Mouse (Mus musculus) CH12.LX (cell line): Measurements from ENCODE around the gene Inpp5b. TPM values are rescaled to one million over a fixed set of nuclear protein-coding genes. Genes with fewer than 3 reads are reported as not detected.

Experiments
- DNase-seq: peaks from one replicate; pipeline ENCODE4 v3.0.0-alpha.2; 2013; ENCODE audit errors: extremely low read depth
- H3K27ac ChIP-seq: 2 replicates; pipeline ENCODE4 v1.5.1; 2012; ENCODE audit warnings: low read depth, mild to moderate bottlenecking, control low read depth, moderate library complexity; ENCODE audit not compliant: insufficient read depth
- H3K27me3 ChIP-seq: replicated peaks from 2 replicates; pipeline ENCODE3; 2012; ENCODE audit warnings: inconsistent platforms
- H3K36me3 ChIP-seq, 2 experiments: replicated peaks in 1 of 2; 2 replicates each; pipeline versions ENCODE3 to v1.6.1; 2012; ENCODE audit warnings: inconsistent platforms in 1 of 2, low read length in 1 of 2, mild to moderate bottlenecking in 1 of 2, mixed read lengths in 1 of 2, moderate library complexity in 1 of 2; ENCODE audit not compliant: control insufficient read depth in 1 of 2, insufficient read depth in 1 of 2
- H3K4me1 ChIP-seq, 2 experiments: 2 replicates each; pipeline ENCODE4 v1.6.1; 2012; ENCODE audit warnings: inconsistent platforms in 1 of 2, moderate library complexity in 1 of 2; ENCODE audit not compliant: insufficient read depth in 2 of 2, control insufficient read depth in 1 of 2
- H3K4me2 ChIP-seq: 2 replicates; pipeline ENCODE4 v1.6.1; 2012; ENCODE audit warnings: low read depth, mild to moderate bottlenecking, control low read depth; ENCODE audit not compliant: poor library complexity, insufficient read depth, severe bottlenecking
- H3K4me3 ChIP-seq, 3 experiments: fragments of 150-350 bp in 1 of 3; sonication (generic) in 1 of 3; replicated peaks in 1 of 3; 2 replicates each; pipeline versions ENCODE3 to v1.5.1; 2011 to 2012; ENCODE audit warnings: low read depth in 2 of 3, low read length in 2 of 3, mild to moderate bottlenecking in 2 of 3, moderate library complexity in 2 of 3, control low read depth in 1 of 3, improper control_type of control experiment in 1 of 3, inconsistent platforms in 1 of 3, mixed read lengths in 1 of 3; ENCODE audit not compliant: poor library complexity in 1 of 3
- H3K79me2 ChIP-seq: replicated peaks from 2 replicates; pipeline ENCODE4 v1.6.1; 2012; ENCODE audit warnings: mild to moderate bottlenecking, moderate library complexity; ENCODE audit not compliant: control insufficient read depth, poor library complexity, insufficient read depth, severe bottlenecking; ENCODE audit errors: extremely low read depth
- H3K9ac ChIP-seq: 2 replicates; pipeline ENCODE4 v1.6.1; 2012; ENCODE audit warnings: low read depth, mild to moderate bottlenecking, control low read depth, moderate library complexity; ENCODE audit not compliant: insufficient read depth
- H3K9me3 ChIP-seq: replicated peaks from 2 replicates; pipeline ENCODE3; 2012; ENCODE audit warnings: low read length, inconsistent platforms, mixed read lengths
- BHLHE40 ChIP-seq: IDR thresholded peaks from 2 replicates; pipeline ENCODE4 v1.6.1; 2011; ENCODE audit warnings: mild to moderate bottlenecking, low read depth, low read length, improper control_type of control experiment
- CTCF ChIP-seq, 2 experiments: IDR thresholded peaks in 1 of 2; conservative IDR thresholded peaks in 1 of 2; 2 replicates each; pipeline ENCODE4 v1.5.1; 2011 to 2012; ENCODE audit warnings: low read depth in 2 of 2, low read length in 2 of 2, improper control_type of control experiment in 1 of 2, inconsistent platforms in 1 of 2, mild to moderate bottlenecking in 1 of 2, moderate library complexity in 1 of 2
- ELF1 ChIP-seq: IDR thresholded peaks from 2 replicates; pipeline ENCODE4 v1.6.1; 2014; ENCODE audit warnings: low read depth, mild to moderate bottlenecking, inconsistent platforms, low read length, improper control_type of control experiment
- EP300 ChIP-seq: IDR thresholded peaks from 2 replicates; pipeline ENCODE4 v1.6.1; 2011; ENCODE audit warnings: low read length, improper control_type of control experiment
- ETS1 ChIP-seq: conservative IDR thresholded peaks from 2 replicates; pipeline ENCODE4 v1.6.1; 2012; ENCODE audit warnings: low read depth, mild to moderate bottlenecking, inconsistent platforms, low read length, improper control_type of control experiment, moderate library complexity
- GABPA ChIP-seq: IDR thresholded peaks from 2 replicates; pipeline ENCODE4 v1.6.1; 2012; ENCODE audit warnings: low read depth, low read length, improper control_type of control experiment, inconsistent platforms; ENCODE audit not compliant: insufficient replicate concordance
- KAT2A ChIP-seq: IDR thresholded peaks from 2 replicates; pipeline ENCODE4 v1.6.1; 2012; ENCODE audit warnings: low read length, improper control_type of control experiment, inconsistent platforms; ENCODE audit not compliant: insufficient replicate concordance
- MAFK ChIP-seq: IDR thresholded peaks from 2 replicates; pipeline ENCODE4 v1.6.1; 2011; ENCODE audit warnings: low read length, improper control_type of control experiment; ENCODE audit not compliant: insufficient replicate concordance
- MAZ ChIP-seq: IDR thresholded peaks from 2 replicates; pipeline ENCODE4 v1.6.1; 2012; ENCODE audit warnings: low read depth, mild to moderate bottlenecking, inconsistent platforms, low read length, improper control_type of control experiment, moderate library complexity
- MXI1 ChIP-seq: IDR thresholded peaks from 2 replicates; pipeline ENCODE4 v1.6.1; 2011; ENCODE audit warnings: mild to moderate bottlenecking, low read depth, low read length, improper control_type of control experiment
- MYC ChIP-seq: IDR thresholded peaks from 2 replicates; pipeline ENCODE4 v1.6.1; 2011; ENCODE audit warnings: low read depth, mild to moderate bottlenecking, improper control_type of control experiment, low read length
- NELFE ChIP-seq: IDR thresholded peaks from 2 replicates; pipeline ENCODE4 v1.6.1; 2011; ENCODE audit warnings: low read depth, low read length, improper control_type of control experiment
- NRF1 ChIP-seq: IDR thresholded peaks from 2 replicates; pipeline ENCODE4 v1.6.1; 2014; ENCODE audit warnings: low read depth, mild to moderate bottlenecking, inconsistent platforms, low read length, improper control_type of control experiment, moderate library complexity
- PAX5 ChIP-seq: IDR thresholded peaks from 2 replicates; pipeline ENCODE4 v1.6.1; 2012; ENCODE audit warnings: low read length, inconsistent platforms, mixed read lengths
- POLR2A ChIP-seq: IDR thresholded peaks from 2 replicates; pipeline ENCODE4 v1.6.1; 2011; ENCODE audit warnings: low read depth, mild to moderate bottlenecking, improper control_type of control experiment, low read length
- POLR2AphosphoS2 ChIP-seq: IDR thresholded peaks from 2 replicates; pipeline ENCODE4 v1.6.1; 2011; ENCODE audit warnings: low read depth, low read length, improper control_type of control experiment
- RAD21 ChIP-seq: IDR thresholded peaks from 2 replicates; pipeline ENCODE4 v1.6.1; 2011; ENCODE audit warnings: low read depth, mild to moderate bottlenecking, low read length, improper control_type of control experiment, moderate library complexity
- RCOR1 ChIP-seq: conservative IDR thresholded peaks from 2 replicates; pipeline ENCODE4 v1.6.1; 2012; ENCODE audit warnings: low read depth, mild to moderate bottlenecking, inconsistent platforms, low read length, improper control_type of control experiment
- SIN3A ChIP-seq: IDR thresholded peaks from 2 replicates; pipeline ENCODE4 v1.6.1; 2012; ENCODE audit warnings: low read length, improper control_type of control experiment, inconsistent platforms
- SMC3 ChIP-seq: IDR thresholded peaks from 2 replicates; pipeline ENCODE4 v1.6.1; 2011; ENCODE audit warnings: low read depth, low read length, improper control_type of control experiment
- TBP ChIP-seq: conservative IDR thresholded peaks from 2 replicates; pipeline ENCODE4 v1.6.1; 2011; ENCODE audit warnings: low read depth, low read length, improper control_type of control experiment
- UBTF ChIP-seq: IDR thresholded peaks from 2 replicates; pipeline ENCODE4 v1.6.1; 2012; ENCODE audit warnings: low read depth, mild to moderate bottlenecking, inconsistent platforms, low read length, improper control_type of control experiment, moderate library complexity
- ZKSCAN1 ChIP-seq: IDR thresholded peaks from 2 replicates; pipeline ENCODE4 v1.6.1; 2012; ENCODE audit warnings: low read depth, inconsistent platforms, low read length, improper control_type of control experiment, borderline replicate concordance
- ZMIZ1 ChIP-seq: IDR thresholded peaks from 2 replicates; pipeline ENCODE4 v1.6.1; 2012; ENCODE audit warnings: low read depth, mild to moderate bottlenecking, inconsistent platforms, low read length, improper control_type of control experiment
- ZNF384 ChIP-seq: IDR thresholded peaks from 2 replicates; pipeline ENCODE4 v1.6.1; 2012; ENCODE audit warnings: low read depth, low read length, improper control_type of control experiment, inconsistent platforms
- dilution Hi-C: fragments of 300-500 bp; cut with MboI; formaldehyde crosslinking; loops from 2 replicates; pipeline ENCODE4 v1.14.3; 2020; ENCODE audit warnings: low sequenced_read_pairs; ENCODE audit not compliant: extremely low pct_unique_long_range_greater_than_20kb, extremely low pct_ligation_motif_present
- in situ Hi-C: fragments of 300-500 bp; cut with MboI; formaldehyde crosslinking; loops from 3 replicates; pipeline ENCODE4 v1.14.3; 2019; ENCODE audit warnings: low sequenced_read_pairs, low pct_ligation_motif_present, low pct_unique_long_range_greater_than_20kb, mixed read lengths
- polyA plus RNA-seq: library from polyadenylated mRNA; unstranded; fragments of >175 nt; gene quantifications from 2 replicates; pipeline ENCODE4 v1.2.1, GENCODE M21; 2012; ENCODE audit warnings: low read depth; ENCODE audit not compliant: insufficient read length
- total RNA-seq, 2 experiments: library from RNA; depleted of rRNA; stranded (reverse); fragments of 300-350 nt in 1 of 2; fragments of >200 nt in 1 of 2; gene quantifications; 2 replicates each; pipeline ENCODE4 v1.2.3; 2012 to 2014

The Inpp5b gene
- total and polyA plus RNA-seq, 3 experiments, result 25.6 to 34.0 (median 26.2) TPM

DNA sequence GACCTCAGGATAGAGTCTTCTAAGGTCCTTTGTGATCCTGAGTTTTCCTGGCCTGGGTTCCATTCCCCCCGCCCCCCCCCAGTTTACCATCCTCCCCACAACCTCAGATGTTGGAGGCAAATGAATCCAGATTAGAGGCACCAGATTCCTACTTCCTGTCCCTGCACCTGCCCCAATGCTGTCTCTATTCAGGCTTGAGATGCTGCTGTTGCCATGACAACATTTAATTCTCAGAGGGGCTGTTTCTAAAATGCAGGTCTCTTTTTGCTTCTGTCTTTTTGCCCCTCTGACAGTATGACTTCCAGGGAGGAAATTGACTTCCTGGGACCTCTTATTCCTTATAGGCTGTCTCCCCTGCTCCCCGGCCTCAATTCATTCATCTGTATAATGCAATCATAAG, 4.7 kb upstream of the Inpp5b start:
- Histone ChIP-seq H3K36me3 (peaks cover 7 to 26% of the 10 kb centered on the region in 2 experiments), H3K27ac (no peak overlapping the region), H3K4me2 (no peak overlapping the region), H3K4me3 (no peak overlapping the region), H3K27me3 (no peaks in the 10 kb centered on the region), H3K4me1 (peaks cover 21 to 56% of the 10 kb centered on the region in 2 experiments), H3K9me3 (no peaks in the 10 kb centered on the region), H3K9ac (no peak overlapping the region), H3K79me2 (no peaks in the 10 kb centered on the region)
- dilution Hi-C loops, result no loop called here
- no peak for DNase-seq
- in situ Hi-C loops, result no loop called here
- no peak for TF ChIP-seq PAX5
- TF ChIP-seq MYC, result no peak
- no peak for TF ChIP-seq GABPA
- TF ChIP-seq KAT2A, result no peak
- no peak for TF ChIP-seq NELFE
- no peak for TF ChIP-seq SMC3
- TF ChIP-seq POLR2A, result no peak
- no peak for TF ChIP-seq ZMIZ1
- no peak for TF ChIP-seq RAD21
- TF ChIP-seq MXI1, result no peak
- TF ChIP-seq RCOR1, result no peak
- no peak for TF ChIP-seq SIN3A
- no peak for TF ChIP-seq ZKSCAN1
- TF ChIP-seq TBP, result no peak
- no peak for TF ChIP-seq MAZ
- TF ChIP-seq POLR2AphosphoS2, result no peak
- TF ChIP-seq MAFK, result no peak
- no peak for TF ChIP-seq ZNF384
- no peak for TF ChIP-seq NRF1

DNA sequence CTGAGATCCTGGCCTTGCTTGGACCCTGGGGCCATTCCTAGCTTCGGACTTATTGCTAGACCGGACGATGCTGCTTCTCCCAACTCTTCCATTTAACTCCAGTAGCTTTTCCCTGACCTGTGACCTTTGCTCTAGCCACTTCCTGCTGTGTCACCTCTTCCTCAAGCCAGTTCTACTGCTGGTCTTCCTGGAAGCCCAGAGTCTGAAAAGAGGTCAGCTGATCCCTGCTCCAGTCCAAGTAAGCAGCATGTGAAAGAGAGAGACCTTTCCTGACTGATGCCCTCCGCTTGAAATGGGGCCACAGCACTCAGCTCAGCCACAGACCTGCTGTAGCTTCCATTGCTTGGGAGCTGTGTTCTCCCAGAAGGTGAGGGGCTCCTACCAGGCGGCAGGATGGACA, 4.2 kb upstream of the Inpp5b start:
- TF ChIP-seq CTCF (conservative IDR thresholded peaks at IDR 0.05 in 1 of 2, IDR thresholded peaks at IDR 0.05 in 1 of 2; ENCODE audit: low read depth in 2 of 2, low read length in 2 of 2) (no peak), NELFE (no peak), TBP (no peak), ETS1 (no peak), MXI1 (no peak), BHLHE40 (no peak), ELF1 (no peak), EP300 (no peak), GABPA (no peak), MAZ (no peak), POLR2A (no peak), MYC (no peak), PAX5 (no peak), RAD21 (no peak), MAFK (no peak), POLR2AphosphoS2 (no peak), SIN3A (no peak), UBTF (no peak)
- Histone ChIP-seq H3K4me1 (peaks cover 21 to 53% of the 10 kb centered on the region in 2 experiments), H3K27me3 (no peaks in the 10 kb centered on the region)

More for the DNA sequence above, 4.2 kb upstream of the Inpp5b start:
- Histone ChIP-seq H3K27ac (no peak overlapping the region), H3K79me2 (no peaks in the 10 kb centered on the region), H3K9ac (no peak overlapping the region), H3K36me3 (peaks cover 6 to 24% of the 10 kb centered on the region in 2 experiments), H3K9me3 (no peaks in the 10 kb centered on the region), H3K4me2 (no peak overlapping the region), H3K4me3 (no peak overlapping the region)
- dilution Hi-C loops, result no loop called here
- in situ Hi-C loops, result no loop called here
- no peak for DNase-seq
